ENCODE assay signal across 8 mouse cellular contexts in the genomic region with DNA sequence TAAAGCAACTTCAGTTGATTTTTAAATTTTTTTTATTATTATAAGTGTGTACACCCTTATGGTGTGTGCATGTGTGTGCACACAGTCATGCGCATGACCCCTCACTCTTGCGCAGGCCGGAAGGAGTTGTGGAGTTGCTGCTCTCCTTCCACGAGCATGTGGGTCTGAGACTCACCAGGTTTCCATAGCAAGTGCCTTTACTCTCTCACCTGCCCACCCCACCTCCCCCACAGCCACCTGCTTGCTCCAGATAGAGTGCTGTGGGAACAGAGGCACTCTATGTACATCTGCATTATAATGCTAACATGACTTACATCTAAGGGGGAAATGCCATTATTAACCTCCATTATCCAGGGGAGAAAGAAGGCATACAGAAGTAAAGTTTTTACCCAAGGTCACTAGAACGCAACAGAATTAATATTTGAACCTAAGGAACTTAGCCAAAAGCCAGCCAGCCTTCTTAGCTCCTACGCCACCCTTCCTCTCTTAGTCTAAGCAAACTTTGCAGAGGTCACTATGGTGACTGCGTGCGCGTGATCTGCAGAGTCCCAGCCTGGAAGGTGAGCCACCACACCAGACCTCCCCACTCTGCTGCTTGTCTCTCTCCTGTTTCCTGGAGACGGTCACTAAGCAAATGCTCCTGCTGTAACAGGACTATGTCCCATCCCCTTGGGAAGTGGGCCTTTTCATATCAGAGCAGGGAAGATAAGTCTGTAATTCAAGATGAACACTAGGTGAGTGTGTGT. TPM values are rescaled to one million over a fixed set of nuclear protein-coding genes. Genes with fewer than 3 reads are reported as not detected.
DNase-seq lines count a peak whose midpoint lies in the region; ATAC-seq and TF ChIP-seq lines count a peak whose summit lies in the region.

No protein-coding gene starts in this region.

- H3K9me3 ChIP-seq in forebrain, embryonic 10.5 days = no peaks in the 10 kb centered on the region
- no peaks in the 10 kb centered on the region for H3K9me3 ChIP-seq in forebrain, embryonic 16.5 days (ENCODE audit: control insufficient read depth, low read length)
- H3K9me3 ChIP-seq in kidney, embryonic 15.5 days (replicated peaks) = no peaks in the 10 kb centered on the region
- H3K9me3 ChIP-seq in lung, postnatal 0 days (ENCODE audit: low read length) = no peaks in the 10 kb centered on the region

- no peak overlapping the region for H3K9ac ChIP-seq in forebrain, embryonic 16.5 days (replicated peaks; ENCODE audit: low read depth, low read length)
- H3K9ac ChIP-seq in kidney, embryonic 15.5 days = no peak overlapping the region
- no peak overlapping the region for H3K9ac ChIP-seq in lung, postnatal 0 days (replicated peaks; ENCODE audit: low read depth)

- no peak for DNase-seq in forebrain, embryonic 10.5 days (ENCODE audit: extremely low spot score, low spot score)
- DNase-seq in kidney, postnatal 4 days = no peak
- DNase-seq in ZHBTc4 (ENCODE audit: low read depth, low spot score) = peak; percentile 57
- peak; percentile 64 for DNase-seq in lung, postnatal 0 days (ENCODE audit: low spot score)
- DNase-seq in cerebellum, adult 9-11 months = no peak
- no peak for DNase-seq in left cerebral cortex, adult 18-20 months (ENCODE audit: low spot score in 2 of 2)

- H3K4me1 ChIP-seq in forebrain, embryonic 10.5 days = peaks cover 21% of the 10 kb centered on the region
- 0 out of 2 replicates have a peak, but pooled peaks cover 2% of the 10 kb centered on the region for H3K4me1 ChIP-seq in forebrain, embryonic 16.5 days (replicated peaks; ENCODE audit: control insufficient read depth, insufficient read depth, low read length)
- peaks cover 23% of the 10 kb centered on the region for H3K4me1 ChIP-seq in kidney, embryonic 15.5 days
- no peaks in the 10 kb centered on the region for H3K4me1 ChIP-seq in lung, postnatal 0 days (ENCODE audit: insufficient read depth, low read depth, low read length)

- TF ChIP-seq EP300 in lung, postnatal 0 days (IDR thresholded peaks at IDR 0.05) = 0 out of 2 replicates have a peak, but pooled peaks have one; percentile 10

- no peak overlapping the region for H3K4me2 ChIP-seq in forebrain, embryonic 16.5 days (ENCODE audit: low read length)
- H3K4me2 ChIP-seq in kidney, embryonic 15.5 days = peak overlapping the region; percentile 29
- peak overlapping the region; percentile 9; the same call in 1 of the 2 replicates for H3K4me2 ChIP-seq in lung, postnatal 0 days (replicated peaks; ENCODE audit: low read depth, low read length)

- WGBS in forebrain, embryonic 10.5 days = 71% methylated on average over 10 of the region's 10 CpGs
- 73% methylated on average over 10 of the region's 10 CpGs for WGBS in forebrain, embryonic 16.5 days
- 60% methylated on average over 10 of the region's 10 CpGs for WGBS in kidney, embryonic 15.5 days
- 54% methylated on average over 10 of the region's 10 CpGs for WGBS in lung, postnatal 0 days

- ATAC-seq in forebrain, embryonic 16.5 days = no peak
- ATAC-seq in kidney, embryonic 15.5 days (replicated peaks; ENCODE audit: low FRiP score) = 0 out of 2 replicates have a peak, but pooled peaks have one; percentile 34
- peak; percentile 77 for ATAC-seq in lung, postnatal 0 days

- peak overlapping the region; percentile 53 for H3K27ac ChIP-seq in forebrain, embryonic 10.5 days
- H3K27ac ChIP-seq in forebrain, embryonic 16.5 days (ENCODE audit: low read length) = no peak overlapping the region
- no peak overlapping the region for H3K27ac ChIP-seq in kidney, embryonic 15.5 days
- peak overlapping the region; percentile 62; the same call in 1 of the 2 replicates for H3K27ac ChIP-seq in lung, postnatal 0 days (ENCODE audit: low read length)

- H3K4me3 ChIP-seq in forebrain, embryonic 10.5 days = no peak overlapping the region
- H3K4me3 ChIP-seq in forebrain, embryonic 16.5 days (replicated peaks; ENCODE audit: low read length) = no peak overlapping the region
- H3K4me3 ChIP-seq in kidney, embryonic 15.5 days (replicated peaks) = peak overlapping the region; percentile 17; the same call in 1 of the 2 replicates
- H3K4me3 ChIP-seq in lung, postnatal 0 days (ENCODE audit: low read depth, low read length) = no peak overlapping the region; the same call in 1 of the 2 replicates

- TF ChIP-seq CTCF in lung, postnatal 0 days (IDR thresholded peaks at IDR 0.05) = no peak

- H3K36me3 ChIP-seq in forebrain, embryonic 10.5 days (replicated peaks) = no peaks in the 10 kb centered on the region
- no peaks in the 10 kb centered on the region for H3K36me3 ChIP-seq in forebrain, embryonic 16.5 days (ENCODE audit: control insufficient read depth, insufficient read depth)
- H3K36me3 ChIP-seq in kidney, embryonic 15.5 days = no peaks in the 10 kb centered on the region
- H3K36me3 ChIP-seq in lung, postnatal 0 days (ENCODE audit: insufficient read depth, low read length) = no peaks in the 10 kb centered on the region

- H3K27me3 ChIP-seq in forebrain, embryonic 10.5 days (ENCODE audit: poor library complexity, severe bottlenecking) = no peaks in the 10 kb centered on the region
- no peaks in the 10 kb centered on the region for H3K27me3 ChIP-seq in forebrain, embryonic 16.5 days (replicated peaks; ENCODE audit: control insufficient read depth, insufficient read depth, low read length)
- H3K27me3 ChIP-seq in kidney, embryonic 15.5 days = no peaks in the 10 kb centered on the region
- no peaks in the 10 kb centered on the region for H3K27me3 ChIP-seq in lung, postnatal 0 days (replicated peaks; ENCODE audit: insufficient read depth, low read length)

RNA-seq across cellular contexts. Expression of a gene that starts 1.3 kb away (rescaled TPM):
- polyA plus RNA-seq in forebrain, embryonic 10.5 days (2016; fragmentation: Nextera tagmentation; extraction: Ambion mirVana) = 0.24 and 0.28 TPM in 2 replicates
- polyA plus RNA-seq in forebrain, embryonic 16.5 days (2015; fragmentation: Nextera tagmentation; extraction: Ambion mirVana) = 0.22 and 0.44 TPM in 2 replicates
- 24.8 TPM in 2 replicates for polyA plus RNA-seq in kidney, embryonic 15.5 days (2015; fragmentation: Nextera tagmentation; extraction: Ambion mirVana)
- 53.8 and 60.8 TPM in 2 replicates for polyA plus RNA-seq in lung, postnatal 0 days (2015; fragmentation: Nextera tagmentation; extraction: Ambion mirVana)
- not detected for total RNA-seq in left cerebral cortex, adult 18-20 months (2021)

RNA-seq across cellular contexts. Expression of a gene that starts 32.9 kb away (rescaled TPM):
- 81.2 and 86.5 TPM in 2 replicates for polyA plus RNA-seq in forebrain, embryonic 10.5 days (2016; fragmentation: Nextera tagmentation; extraction: Ambion mirVana)
- 86.8 and 94.1 TPM in 2 replicates for polyA plus RNA-seq in forebrain, embryonic 16.5 days (2015; fragmentation: Nextera tagmentation; extraction: Ambion mirVana)
- polyA plus RNA-seq in kidney, embryonic 15.5 days (2015; fragmentation: Nextera tagmentation; extraction: Ambion mirVana) = 88.2 and 94.1 TPM in 2 replicates
- 76.0 and 79.4 TPM in 2 replicates for polyA plus RNA-seq in lung, postnatal 0 days (2015; fragmentation: Nextera tagmentation; extraction: Ambion mirVana)
- 10 to 100 TPM; 24.9 to 27.4 TPM for total RNA-seq in left cerebral cortex, adult 18-20 months (2021)

RNA-seq across cellular contexts. Expression of a gene that starts 59.0 kb away (rescaled TPM):
- polyA plus RNA-seq in forebrain, embryonic 10.5 days (2016; fragmentation: Nextera tagmentation; extraction: Ambion mirVana) = 3.7 and 4.5 TPM in 2 replicates
- 15.8 and 16.5 TPM in 2 replicates for polyA plus RNA-seq in forebrain, embryonic 16.5 days (2015; fragmentation: Nextera tagmentation; extraction: Ambion mirVana)
- 1.7 and 3.0 TPM in 2 replicates for polyA plus RNA-seq in kidney, embryonic 15.5 days (2015; fragmentation: Nextera tagmentation; extraction: Ambion mirVana)
- polyA plus RNA-seq in lung, postnatal 0 days (2015; fragmentation: Nextera tagmentation; extraction: Ambion mirVana) = 26.8 and 29.3 TPM in 2 replicates
- total RNA-seq in left cerebral cortex, adult 18-20 months (2021) = 10 to 100 TPM; 23.2 to 23.6 TPM

RNA-seq across cellular contexts. Expression of a gene that starts 59.4 kb away (rescaled TPM):
- 0.25 TPM in 2 replicates for polyA plus RNA-seq in forebrain, embryonic 10.5 days (2016; fragmentation: Nextera tagmentation; extraction: Ambion mirVana)
- 0.52 and 0.61 TPM in 2 replicates for polyA plus RNA-seq in forebrain, embryonic 16.5 days (2015; fragmentation: Nextera tagmentation; extraction: Ambion mirVana)
- 0.08 and 0.12 TPM in 2 replicates for polyA plus RNA-seq in kidney, embryonic 15.5 days (2015; fragmentation: Nextera tagmentation; extraction: Ambion mirVana)
- polyA plus RNA-seq in lung, postnatal 0 days (2015; fragmentation: Nextera tagmentation; extraction: Ambion mirVana) = 0.19 and 0.39 TPM in 2 replicates
- total RNA-seq in left cerebral cortex, adult 18-20 months (2021) = 1 to 10 TPM; 3.0 to 3.7 TPM

Comparison
In these comparisons a context has a peak if more than half of its experiments do, and no peak if none do; other contexts are left out.
1. H3K27ac ChIP-seq: peak in forebrain, embryonic 10.5 days (single experiment) and lung, postnatal 0 days (single experiment); none in forebrain, embryonic 16.5 days (single experiment) and kidney, embryonic 15.5 days (single experiment).
2. DNase-seq: peak in ZHBTc4 (single experiment) and lung, postnatal 0 days (single experiment); none in forebrain, embryonic 10.5 days (single experiment), kidney, postnatal 4 days (0 of 2), cerebellum, adult 9-11 months (single experiment) and left cerebral cortex, adult 18-20 months (0 of 2).
3. RNA of a gene that starts 1.3 kb away (polyA plus RNA-seq): 53.8 to 60.8 TPM in lung, postnatal 0 days and 24.8 TPM in kidney, embryonic 15.5 days; 0.22 to 0.44 TPM in forebrain, embryonic 16.5 days and 0.24 to 0.28 TPM in forebrain, embryonic 10.5 days; every median in the first group is over 10 times any median in the second.